Mouse (Mus musculus): ENCODE data around the gene Col9a3.

- TF ChIP-seq CTCF (IDR thresholded peaks at IDR 0.05; ENCODE audit: borderline replicate concordance, insufficient read depth, low read length) (no peak), POLR2A (IDR thresholded peaks at IDR 0.05; ENCODE audit: low read depth, low read length) (no peak)
Observed at GRCm38 (mm10) chr2:180660521-180660920, 62.9 kb downstream of the Col9a3 start.

Data from embryonic fibroblast, embryonic 13.5 days (primary cell).